Mouse (Mus musculus) E14TG2a.4 (cell line): Measurements from ENCODE around the gene Insl6.

ENCODE experiments used
- H3K27me3 ChIP-seq: 2 replicates; pipeline ENCODE4 v1.6.1; 2014; ENCODE audit warnings: low read length, control low read depth; ENCODE audit not compliant: insufficient read depth
- H3K36me3 ChIP-seq: 2 replicates; pipeline ENCODE4 v1.6.1; 2014; ENCODE audit warnings: low read length, control low read depth; ENCODE audit not compliant: insufficient read depth
- H3K4me1 ChIP-seq: replicated peaks from 2 replicates; pipeline ENCODE4 v1.6.1; 2014; ENCODE audit warnings: low read depth, low read length, control low read depth
- H3K4me3 ChIP-seq: replicated peaks from 2 replicates; pipeline ENCODE4 v1.5.1; 2014; ENCODE audit warnings: mild to moderate bottlenecking, low read length
- H3K9me3 ChIP-seq: 2 replicates; pipeline ENCODE4 v1.6.1; 2014; ENCODE audit warnings: low read length, control low read depth
- CTCF ChIP-seq: conservative IDR thresholded peaks from 2 replicates; pipeline ENCODE4 v1.5.1; 2014; ENCODE audit warnings: low read length
- NANOG ChIP-seq: IDR thresholded peaks from 2 replicates; pipeline ENCODE4 v1.6.1; 2014; ENCODE audit warnings: borderline replicate concordance, low read length, mixed read lengths
- POU5F1 ChIP-seq: IDR thresholded peaks from 2 replicates; pipeline ENCODE4 v1.6.1; 2014; ENCODE audit warnings: low read length, borderline replicate concordance

The Insl6 gene

GRCm38 (mm10) chr19:29361468-29362130, 36.4 kb upstream of the Insl6 start:
- Histone ChIP-seq H3K9me3 (no peaks in the 10 kb centered on the region), H3K36me3 (no peaks in the 10 kb centered on the region), H3K4me3 (peak overlapping the region; percentile 82), H3K27me3 (peaks cover 11% of the 10 kb centered on the region; the same call in 1 of the 2 replicates), H3K4me1 (peaks cover 36% of the 10 kb centered on the region)
- TF ChIP-seq NANOG (no peak), CTCF (no peak), POU5F1 (no peak)

GRCm38 (mm10) chr19:29360251-29360650, 35.1 kb upstream of the Insl6 start:
- H3K36me3 ChIP-seq = no peaks in the 10 kb centered on the region
- 0 out of 2 replicates have a peak, but pooled peaks cover 8% of the 10 kb centered on the region for H3K27me3 ChIP-seq
- H3K9me3 ChIP-seq = no peaks in the 10 kb centered on the region
- no peak overlapping the region for H3K4me3 ChIP-seq
- peaks cover 36% of the 10 kb centered on the region for H3K4me1 ChIP-seq
- TF ChIP-seq NANOG = no peak
- TF ChIP-seq POU5F1 = no peak
- TF ChIP-seq CTCF = no peak

- TF ChIP-seq NANOG = no peak
- TF ChIP-seq POU5F1 = no peak
- no peak for TF ChIP-seq CTCF
- peaks cover 22% of the 10 kb centered on the region for H3K4me1 ChIP-seq
- no peaks in the 10 kb centered on the region for H3K9me3 ChIP-seq
- H3K36me3 ChIP-seq = no peaks in the 10 kb centered on the region
- H3K27me3 ChIP-seq = no peaks in the 10 kb centered on the region
- H3K4me3 ChIP-seq = no peak overlapping the region
Measured at GRCm38 (mm10) chr19:29356281-29356680, 31.1 kb upstream of the Insl6 start.

GRCm38 (mm10) chr19:29354895-29355877, 30.0 kb upstream of the Insl6 start:
- no peak for TF ChIP-seq POU5F1
- TF ChIP-seq CTCF = peak; percentile 87

GRCm38 (mm10) chr19:29350991-29351390, 25.8 kb upstream of the Insl6 start:
- H3K4me1 ChIP-seq = peaks cover 25% of the 10 kb centered on the region
- no peak overlapping the region for H3K4me3 ChIP-seq
- H3K36me3 ChIP-seq = no peaks in the 10 kb centered on the region
- no peaks in the 10 kb centered on the region for H3K27me3 ChIP-seq
- TF ChIP-seq NANOG (no peak), CTCF (no peak), POU5F1 (no peak)
- no peaks in the 10 kb centered on the region for H3K9me3 ChIP-seq

More at GRCm38 (mm10) chr19:29354895-29355877, 30.0 kb upstream of the Insl6 start:
- Histone ChIP-seq H3K27me3 (no peaks in the 10 kb centered on the region), H3K4me3 (no peak overlapping the region; the same call in 1 of the 2 replicates), H3K4me1 (peaks cover 29% of the 10 kb centered on the region), H3K9me3 (no peaks in the 10 kb centered on the region), H3K36me3 (no peaks in the 10 kb centered on the region)

GRCm38 (mm10) chr19:29345636-29346035, 20.5 kb upstream of the Insl6 start:
- Histone ChIP-seq H3K9me3 (no peaks in the 10 kb centered on the region), H3K4me1 (peaks cover 8% of the 10 kb centered on the region), H3K27me3 (no peaks in the 10 kb centered on the region), H3K4me3 (no peak overlapping the region), H3K36me3 (no peaks in the 10 kb centered on the region)
- TF ChIP-seq CTCF = no peak

- no peaks in the 10 kb centered on the region for H3K27me3 ChIP-seq
- H3K9me3 ChIP-seq = no peaks in the 10 kb centered on the region
- TF ChIP-seq CTCF (no peak), NANOG (no peak), POU5F1 (no peak)
- H3K36me3 ChIP-seq = no peaks in the 10 kb centered on the region
- H3K4me1 ChIP-seq = 0 out of 2 replicates have a peak, but pooled peaks cover under 1% of the 10 kb centered on the region
- no peak overlapping the region for H3K4me3 ChIP-seq
Measured at GRCm38 (mm10) chr19:29344868-29345267, 19.7 kb upstream of the Insl6 start.

GRCm38 (mm10) chr19:29342281-29342680, 17.1 kb upstream of the Insl6 start:
- H3K4me3 ChIP-seq = no peak overlapping the region
- H3K4me1 ChIP-seq = no peaks in the 10 kb centered on the region
- peaks cover 2% of the 10 kb centered on the region; the same call in 1 of the 2 replicates for H3K27me3 ChIP-seq
- H3K36me3 ChIP-seq = no peaks in the 10 kb centered on the region
- no peaks in the 10 kb centered on the region for H3K9me3 ChIP-seq
- TF ChIP-seq CTCF = no peak
- no peak for TF ChIP-seq NANOG
- no peak for TF ChIP-seq POU5F1

GRCm38 (mm10) chr19:29341029-29341428, 15.9 kb upstream of the Insl6 start:
- H3K4me3 ChIP-seq = no peak overlapping the region
- peaks cover 2% of the 10 kb centered on the region; the same call in 1 of the 2 replicates for H3K27me3 ChIP-seq
- no peaks in the 10 kb centered on the region for H3K9me3 ChIP-seq
- H3K36me3 ChIP-seq = no peaks in the 10 kb centered on the region
- no peaks in the 10 kb centered on the region for H3K4me1 ChIP-seq
- TF ChIP-seq NANOG (no peak), POU5F1 (no peak), CTCF (no peak)
